Mouse (Mus musculus) neural tube, embryonic 12.5 days (tissue): ENCODE measurements at regions not wholly inside any gene's neighbourhood (a gene's known extent, or its start where the extent isn't known, plus 50 kb on each side); places are given as distances from the start of the nearest gene placed in this dataset.
"Not testable (repeated sequence)": the region's sequence is repeated elsewhere in the genome, so short reads cannot be mapped to it uniquely, and the experiment has no call there.

ENCODE experiments used
- ATAC-seq: fragments of 200-750 bp; cut with Nextera tagmentation; 2 replicates; pipeline ENCODE4 v1.8.0; 2017; ENCODE audit warnings: low read depth, mild to moderate bottlenecking, moderate TSS enrichment, moderate library complexity; ENCODE audit not compliant: low FRiP score
- H3K27ac ChIP-seq: fragments of 300-500 bp; sonication (generic); 2 replicates; pipeline ENCODE4 v1.5.1; 2016
- H3K27me3 ChIP-seq: fragments of 300-500 bp; sonication (generic); replicated peaks from 2 replicates; pipeline ENCODE4 v1.6.1; 2016; ENCODE audit warnings: mild to moderate bottlenecking
- H3K36me3 ChIP-seq: fragments of 300-500 bp; sonication (generic); 2 replicates; pipeline ENCODE4 v1.6.1; 2016; ENCODE audit warnings: mild to moderate bottlenecking
- H3K4me1 ChIP-seq: fragments of 300-500 bp; sonication (generic); 2 replicates; pipeline ENCODE4 v1.6.1; 2016
- H3K4me2 ChIP-seq: fragments of 300-500 bp; sonication (generic); replicated peaks from 2 replicates; pipeline ENCODE4 v1.6.1; 2016; ENCODE audit warnings: mild to moderate bottlenecking
- H3K4me3 ChIP-seq: fragments of 300-500 bp; sonication (generic); 2 replicates; pipeline ENCODE4 v1.5.1; 2016
- H3K9ac ChIP-seq: fragments of 300-500 bp; sonication (generic); 2 replicates; pipeline ENCODE4 v1.6.1; 2016; ENCODE audit warnings: mild to moderate bottlenecking
- H3K9me3 ChIP-seq: fragments of 300-500 bp; sonication (generic); 2 replicates; pipeline ENCODE4 v1.6.1; 2016; ENCODE audit warnings: mild to moderate bottlenecking
- WGBS: fragments of 180-500 bp; shearing (Covaris S2); methylation state at CpG from one replicate; pipeline ENCODE4 v1.1.7; 2016; 5-methylcytosine and 5-hydroxymethylcytosine counted together

GRCm38 (mm10) chr9:72192953-72193337 lies 81.3 kb upstream of the Tcf12 start:
- not testable (repeated sequence) for H3K9me3 ChIP-seq, H3K9ac ChIP-seq
- WGBS, result 79% methylated on average over 1 of the region's 1 CpGs

DNA sequence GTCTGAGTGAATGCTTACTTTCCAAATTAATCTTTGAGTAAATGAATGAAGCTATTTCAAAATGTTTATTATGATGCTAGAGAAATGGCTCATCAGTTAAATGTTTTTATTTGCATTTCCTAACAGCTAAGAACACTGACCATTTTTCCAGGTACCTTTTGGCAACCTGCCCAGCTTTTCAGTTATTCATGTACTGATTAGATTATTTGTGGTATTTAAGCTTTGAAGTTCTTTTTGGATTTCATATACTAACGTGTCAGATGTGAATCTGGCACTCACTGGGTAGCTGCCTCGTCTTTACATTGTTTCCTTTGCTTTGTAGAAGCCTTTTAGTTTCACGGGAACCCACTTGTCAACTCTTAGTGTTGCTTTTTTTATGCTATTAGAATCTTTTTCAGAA lies 79.3 kb upstream of the Zfp280d start:
- H3K4me1 ChIP-seq, result no peaks in the 10 kb centered on the region
- H3K27me3 ChIP-seq, result no peaks in the 10 kb centered on the region
- ATAC-seq, result no peak
- no peak overlapping the region for H3K4me3 ChIP-seq
- H3K4me2 ChIP-seq, result no peak overlapping the region
- no peak overlapping the region for H3K27ac ChIP-seq
- 84% methylated on average over 3 of the region's 3 CpGs for WGBS
- no peak overlapping the region for H3K9ac ChIP-seq
- H3K9me3 ChIP-seq, result no peaks in the 10 kb centered on the region
- no peaks in the 10 kb centered on the region for H3K36me3 ChIP-seq

More at GRCm38 (mm10) chr9:72192953-72193337, 81.3 kb upstream of the Tcf12 start:
- H3K4me1 ChIP-seq, ATAC-seq, H3K4me2 ChIP-seq, H3K27ac ChIP-seq, H3K4me3 ChIP-seq, H3K36me3 ChIP-seq, H3K27me3 ChIP-seq: not testable (repeated sequence)

DNA sequence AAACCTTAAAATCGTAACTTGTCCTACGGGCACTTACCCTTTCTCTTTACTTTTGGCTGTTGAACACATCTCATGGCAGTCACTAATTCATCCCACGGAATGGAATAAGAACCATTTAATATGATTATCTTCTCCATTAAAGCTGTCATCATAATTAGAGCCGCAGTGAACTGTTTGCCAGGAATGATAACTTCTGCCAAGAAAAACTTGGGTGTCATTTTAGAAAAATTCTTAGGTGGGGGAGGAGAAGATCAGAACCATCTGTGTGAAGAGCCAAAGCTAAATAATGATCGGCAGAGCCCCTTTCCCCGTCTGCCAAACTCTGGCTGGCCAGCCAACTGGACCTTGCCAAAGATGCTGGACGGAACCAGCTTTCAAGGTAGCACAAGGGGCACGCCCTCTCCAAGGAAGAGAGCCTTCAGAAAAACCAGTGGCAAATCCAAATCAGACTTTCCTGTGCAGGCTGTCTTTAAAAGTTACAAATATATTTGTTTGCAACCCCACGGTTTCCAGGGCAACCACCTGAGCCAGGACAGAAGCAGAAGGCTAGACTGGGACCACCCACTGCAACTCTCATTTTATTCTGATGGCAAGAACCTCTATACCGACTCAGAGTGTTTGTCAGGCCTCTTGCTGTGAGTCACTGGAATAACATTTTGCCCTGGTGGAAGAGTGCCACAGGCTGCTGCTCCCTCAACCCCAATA lies 77.9 kb upstream of the Zfp280d start:
- ATAC-seq, result no peak
- 81% methylated on average over 10 of the region's 10 CpGs for WGBS

DNA sequence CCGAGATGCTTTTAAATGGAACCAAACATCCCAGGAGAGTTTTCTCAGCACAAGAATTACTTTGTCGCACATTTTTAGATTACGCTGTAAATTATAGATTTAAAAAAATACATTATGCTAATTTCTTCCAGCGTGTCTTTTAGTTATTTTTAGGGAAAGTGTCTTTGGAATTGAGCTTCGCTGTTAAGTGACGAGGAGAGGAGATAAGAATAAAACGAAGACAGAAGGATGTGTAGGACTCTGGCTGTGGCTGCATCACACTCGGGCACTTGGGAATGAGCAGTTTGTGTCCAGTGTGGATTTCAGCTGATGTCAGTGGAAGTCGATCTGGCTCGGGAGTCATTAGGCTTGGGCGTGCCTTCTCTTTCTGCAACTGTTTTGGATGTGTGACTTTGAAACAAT lies 77.3 kb upstream of the Zfp280d start:
- H3K27ac ChIP-seq, result no peak overlapping the region
- H3K36me3 ChIP-seq, result no peaks in the 10 kb centered on the region
- no peak for ATAC-seq
- no peaks in the 10 kb centered on the region for H3K27me3 ChIP-seq
- H3K9ac ChIP-seq, result no peak overlapping the region
- H3K4me2 ChIP-seq, result no peak overlapping the region
- H3K9me3 ChIP-seq, result no peaks in the 10 kb centered on the region
- no peak overlapping the region for H3K4me3 ChIP-seq
- no peaks in the 10 kb centered on the region for H3K4me1 ChIP-seq
- WGBS, result 84% methylated on average over 11 of the region's 11 CpGs

More for the DNA sequence above, 77.9 kb upstream of the Zfp280d start:
- H3K27ac ChIP-seq, result no peak overlapping the region
- H3K27me3 ChIP-seq, result no peaks in the 10 kb centered on the region
- H3K9ac ChIP-seq, result no peak overlapping the region
- H3K9me3 ChIP-seq, result no peaks in the 10 kb centered on the region
- no peaks in the 10 kb centered on the region for H3K4me1 ChIP-seq
- no peaks in the 10 kb centered on the region for H3K36me3 ChIP-seq
- H3K4me3 ChIP-seq, result no peak overlapping the region
- no peak overlapping the region for H3K4me2 ChIP-seq

- 92% methylated on average over 5 of the region's 5 CpGs for WGBS
- ATAC-seq, result no peak
- H3K27ac ChIP-seq, result no peak overlapping the region
- no peaks in the 10 kb centered on the region for H3K36me3 ChIP-seq
- H3K4me3 ChIP-seq, result no peak overlapping the region
- H3K9me3 ChIP-seq, result no peaks in the 10 kb centered on the region
- H3K4me2 ChIP-seq, result no peak overlapping the region
- no peaks in the 10 kb centered on the region for H3K4me1 ChIP-seq
- H3K27me3 ChIP-seq, result no peaks in the 10 kb centered on the region
- no peak overlapping the region for H3K9ac ChIP-seq
Observed at GRCm38 (mm10) chr9:72198976-72199375, 75.7 kb upstream of the Zfp280d start.

GRCm38 (mm10) chr9:72204357-72204905 lies 70.2 kb upstream of the Zfp280d start:
- H3K9me3 ChIP-seq, result no peaks in the 10 kb centered on the region
- no peak overlapping the region for H3K4me2 ChIP-seq
- H3K9ac ChIP-seq, result no peak overlapping the region
- H3K4me3 ChIP-seq, result no peak overlapping the region
- H3K4me1 ChIP-seq, result no peaks in the 10 kb centered on the region
- H3K36me3 ChIP-seq, result no peaks in the 10 kb centered on the region
- no peaks in the 10 kb centered on the region for H3K27me3 ChIP-seq
- H3K27ac ChIP-seq, result no peak overlapping the region
- no peak for ATAC-seq
- WGBS, result 92% methylated on average over 2 of the region's 2 CpGs

- Histone ChIP-seq H3K9ac (no peak overlapping the region), H3K27ac (no peak overlapping the region), H3K4me3 (no peak overlapping the region), H3K4me1 (no peaks in the 10 kb centered on the region), H3K4me2 (no peak overlapping the region), H3K36me3 (no peaks in the 10 kb centered on the region), H3K27me3 (no peaks in the 10 kb centered on the region), H3K9me3 (no peaks in the 10 kb centered on the region)
- no peak for ATAC-seq
- WGBS, result 85% methylated on average over 7 of the region's 7 CpGs
Observed at GRCm38 (mm10) chr9:72205815-72206214, 68.8 kb upstream of the Zfp280d start.

GRCm38 (mm10) chr9:72206911-72207310 lies 67.7 kb upstream of the Zfp280d start:
- ATAC-seq, result no peak
- Histone ChIP-seq H3K4me2 (no peak overlapping the region), H3K27me3 (no peaks in the 10 kb centered on the region), H3K9ac (no peak overlapping the region), H3K4me3 (no peak overlapping the region), H3K9me3 (no peaks in the 10 kb centered on the region), H3K36me3 (no peaks in the 10 kb centered on the region), H3K4me1 (no peaks in the 10 kb centered on the region), H3K27ac (no peak overlapping the region)
- 89% methylated on average over 2 of the region's 2 CpGs for WGBS

- no peak for ATAC-seq
- Histone ChIP-seq H3K9me3 (no peaks in the 10 kb centered on the region), H3K9ac (no peak overlapping the region), H3K27me3 (no peaks in the 10 kb centered on the region), H3K4me1 (no peaks in the 10 kb centered on the region), H3K4me3 (no peak overlapping the region), H3K36me3 (no peaks in the 10 kb centered on the region), H3K4me2 (no peak overlapping the region), H3K27ac (no peak overlapping the region)
- 53% methylated on average over 7 of the region's 7 CpGs for WGBS
Observed at GRCm38 (mm10) chr9:72208296-72208695, 66.4 kb upstream of the Zfp280d start.

- no peak overlapping the region for H3K4me3 ChIP-seq
- H3K4me2 ChIP-seq, result no peak overlapping the region
- no peak overlapping the region for H3K9ac ChIP-seq
- no peaks in the 10 kb centered on the region for H3K9me3 ChIP-seq
- no peaks in the 10 kb centered on the region for H3K4me1 ChIP-seq
- ATAC-seq, result no peak
- no peaks in the 10 kb centered on the region for H3K36me3 ChIP-seq
- H3K27ac ChIP-seq, result no peak overlapping the region
- 70% methylated on average over 11 of the region's 11 CpGs for WGBS
- H3K27me3 ChIP-seq, result no peaks in the 10 kb centered on the region
Observed at GRCm38 (mm10) chr9:72217296-72218028, 57.2 kb upstream of the Zfp280d start.

DNA sequence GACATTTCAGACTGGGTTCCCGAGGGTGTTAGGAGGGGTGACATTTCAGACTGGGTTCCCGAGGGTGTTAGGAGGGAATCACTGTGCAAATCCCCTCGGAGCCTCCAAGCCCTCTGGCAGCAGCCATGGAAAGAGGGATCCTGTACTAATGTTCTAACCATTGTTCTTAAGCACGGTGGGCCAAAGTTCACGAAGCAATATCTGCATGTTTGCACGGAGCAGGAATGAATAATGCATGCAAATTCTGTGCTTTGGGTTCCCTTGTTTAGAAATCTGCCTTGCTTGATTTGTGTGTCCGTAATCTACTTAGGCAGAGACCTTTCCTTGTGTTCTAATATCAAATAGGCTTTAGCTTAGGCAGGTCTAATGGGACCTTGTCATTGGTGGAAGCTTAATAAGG lies 55.9 kb upstream of the Zfp280d start:
- Histone ChIP-seq H3K4me3 (no peak overlapping the region), H3K4me1 (no peaks in the 10 kb centered on the region), H3K36me3 (no peaks in the 10 kb centered on the region), H3K27ac (no peak overlapping the region), H3K4me2 (no peak overlapping the region), H3K27me3 (no peaks in the 10 kb centered on the region), H3K9me3 (no peaks in the 10 kb centered on the region), H3K9ac (no peak overlapping the region)
- WGBS, result 52% methylated on average over 7 of the region's 7 CpGs
- ATAC-seq, result no peak

DNA sequence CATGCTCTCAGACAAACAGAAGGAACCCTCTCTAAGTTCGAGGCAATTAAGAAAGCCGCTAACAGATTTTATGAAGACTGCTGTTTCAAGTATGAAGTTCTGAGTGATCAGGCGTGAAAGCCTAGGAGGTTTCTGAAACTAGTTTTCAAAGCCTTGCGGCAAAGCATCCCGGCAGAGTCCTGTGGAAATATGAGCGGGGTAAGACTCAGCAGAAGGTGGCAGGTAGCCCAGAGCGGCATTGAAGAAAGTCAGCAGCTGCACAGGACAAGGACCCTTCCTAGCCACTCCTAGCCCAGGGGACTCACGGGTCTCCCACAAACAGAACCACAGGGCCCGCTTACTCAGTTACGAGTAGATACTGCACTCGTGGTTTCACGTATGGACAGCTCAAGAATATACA lies 54.8 kb upstream of the Zfp280d start:
- 88% methylated on average over 12 of the region's 12 CpGs for WGBS
- Histone ChIP-seq H3K4me1 (no peaks in the 10 kb centered on the region), H3K9ac (no peak overlapping the region), H3K4me3 (no peak overlapping the region), H3K27ac (no peak overlapping the region), H3K27me3 (no peaks in the 10 kb centered on the region), H3K36me3 (no peaks in the 10 kb centered on the region), H3K4me2 (no peak overlapping the region), H3K9me3 (no peaks in the 10 kb centered on the region)
- ATAC-seq, result no peak
